Mouse (Mus musculus) limb, embryonic 14.5 days (tissue): ENCODE data around the gene Map2k7. TPM values are rescaled to one million over a fixed set of nuclear protein-coding genes. Genes with fewer than 3 reads are reported as not detected.

Experiments
- ATAC-seq: fragments of 200-750 bp; cut with Nextera tagmentation; 2 replicates; pipeline ENCODE4 v1.8.0; 2017; ENCODE audit warnings: low read depth, moderate number of reproducible peaks, moderate TSS enrichment; ENCODE audit not compliant: low FRiP score
- DNase-seq: peaks from one replicate; pipeline ENCODE4 v3.0.0-alpha.2; 2015; ENCODE audit warnings: low spot score
- H3K27ac ChIP-seq: fragments of 300-500 bp; sonication (generic); replicated peaks from 2 replicates; pipeline ENCODE4 v1.5.1; 2014; ENCODE audit warnings: low read depth, mild to moderate bottlenecking, low read length, moderate library complexity, mixed read lengths
- H3K27me3 ChIP-seq: fragments of 300-500 bp; sonication (generic); 2 replicates; pipeline ENCODE4 v1.6.1; 2014; ENCODE audit warnings: low read length, mixed read lengths; ENCODE audit not compliant: control insufficient read depth, insufficient read depth
- H3K36me3 ChIP-seq: fragments of 300-500 bp; sonication (generic); 2 replicates; pipeline ENCODE4 v1.6.1; 2014; ENCODE audit warnings: mild to moderate bottlenecking, low read length, moderate library complexity, mixed read lengths; ENCODE audit not compliant: control insufficient read depth, insufficient read depth
- H3K4me1 ChIP-seq: fragments of 300-500 bp; sonication (generic); 2 replicates; pipeline ENCODE4 v1.6.1; 2014; ENCODE audit warnings: antibody characterized with exemption, low read length, mixed read lengths; ENCODE audit not compliant: control insufficient read depth, insufficient read depth
- H3K4me2 ChIP-seq: fragments of 300-500 bp; sonication (generic); replicated peaks from 2 replicates; pipeline ENCODE4 v1.6.1; 2014; ENCODE audit warnings: low read depth, mild to moderate bottlenecking, low read length, moderate library complexity; ENCODE audit not compliant: severe bottlenecking
- H3K4me3 ChIP-seq: fragments of 300-500 bp; sonication (generic); replicated peaks from 2 replicates; pipeline ENCODE4 v1.5.1; 2014; ENCODE audit warnings: low read length
- H3K9ac ChIP-seq: fragments of 300-500 bp; sonication (generic); 2 replicates; pipeline ENCODE4 v1.6.1; 2014; ENCODE audit warnings: mild to moderate bottlenecking, low read depth, low read length, moderate library complexity; ENCODE audit not compliant: severe bottlenecking
- H3K9me3 ChIP-seq: fragments of 300-500 bp; sonication (generic); 2 replicates; pipeline ENCODE4 v1.6.1; 2016; ENCODE audit warnings: low read length; ENCODE audit not compliant: control insufficient read depth
- POLR2A ChIP-seq: fragments of 200-500 bp; IDR thresholded peaks from 2 replicates; pipeline ENCODE4 v1.8.0; 2012; ENCODE audit warnings: inconsistent platforms, mild to moderate bottlenecking, moderate library complexity, borderline replicate concordance; ENCODE audit not compliant: insufficient read depth, insufficient read length; ENCODE audit errors: extremely low read depth
- WGBS: fragments of 180-500 bp; shearing (Covaris S2); extraction: QIAGEN DNeasy Blood & Tissue Kit; methylation state at CpG from one replicate; pipeline ENCODE4 v1.1.7; 2014; 5-methylcytosine and 5-hydroxymethylcytosine counted together
- polyA plus RNA-seq, 2 experiments: library from polyadenylated mRNA; depleted of rRNA in 1 of 2; stranded (reverse) in 1 of 2; unstranded in 1 of 2; fragments of >200 nt; fragmentation: Nextera tagmentation in 1 of 2; extraction: Ambion mirVana in 1 of 2; gene quantifications; 2 replicates each; pipeline versions ENCODE4 v1.2.1 to v1.2.3; 2012 to 2014

Map2k7 gene
- polyA plus RNA-seq, 2 experiments, result 18.5 to 65.3 TPM

GRCm38 (mm10) chr8:4257350-4257749 is 18.8 kb downstream of the Map2k7 start:
- DNase-seq (no peak), ATAC-seq (no peak)
- peak overlapping the region; percentile 78; the same call in 1 of the 2 replicates for H3K9ac ChIP-seq
- no peak overlapping the region for H3K27ac ChIP-seq
- TF ChIP-seq POLR2A, result no peak
- WGBS, result 67% methylated on average over 4 of the region's 4 CpGs
- H3K9me3 ChIP-seq, result no peaks in the 10 kb centered on the region
- H3K36me3 ChIP-seq, result peaks cover 52% of the 10 kb centered on the region
- no peaks in the 10 kb centered on the region for H3K27me3 ChIP-seq
- 0 out of 2 replicates have a peak overlapping the region, but pooled peaks have one; percentile 84 for H3K4me3 ChIP-seq
- H3K4me1 ChIP-seq, result peaks cover 21% of the 10 kb centered on the region
- H3K4me2 ChIP-seq, result no peak overlapping the region

DNA sequence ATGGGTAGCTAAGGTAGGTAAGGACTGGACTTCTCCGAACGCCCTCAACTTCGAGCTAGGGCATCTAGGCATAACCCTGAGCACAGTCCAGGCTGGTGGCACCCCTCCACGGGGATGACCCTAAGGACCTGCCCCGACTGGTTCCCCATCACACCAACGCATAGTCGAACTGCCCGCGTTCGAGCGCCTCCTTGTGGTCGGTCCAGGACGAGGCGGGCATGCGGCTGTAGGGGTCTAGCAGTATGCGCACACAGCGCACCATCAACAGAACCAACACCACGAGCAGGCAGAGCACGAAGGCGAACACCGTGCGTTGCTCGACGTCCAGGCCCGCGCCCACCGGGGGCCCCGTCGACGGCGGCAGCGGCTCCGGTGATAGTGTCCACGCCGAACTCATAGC is 19.7 kb downstream of the Map2k7 start:
- Histone ChIP-seq H3K4me1 (peaks cover 21% of the 10 kb centered on the region), H3K4me3 (peak overlapping the region; percentile 84), H3K4me2 (peak overlapping the region; percentile 69), H3K27me3 (no peaks in the 10 kb centered on the region), H3K9ac (peak overlapping the region; percentile 78), H3K36me3 (peaks cover 61% of the 10 kb centered on the region), H3K9me3 (no peaks in the 10 kb centered on the region), H3K27ac (peak overlapping the region; percentile 77)
- ATAC-seq, result peak; percentile 58
- DNase-seq, result peak; percentile 68
- WGBS, result 4% methylated on average over 24 of the region's 35 CpGs
- no peak for TF ChIP-seq POLR2A

- peak overlapping the region; percentile 78 for H3K9ac ChIP-seq
- H3K27ac ChIP-seq, result peak overlapping the region; percentile 77
- H3K4me3 ChIP-seq, result peak overlapping the region; percentile 84
- peaks cover 20% of the 10 kb centered on the region for H3K4me1 ChIP-seq
- H3K9me3 ChIP-seq, result no peaks in the 10 kb centered on the region
- H3K27me3 ChIP-seq, result no peaks in the 10 kb centered on the region
- DNase-seq, result no peak
- peak overlapping the region; percentile 69 for H3K4me2 ChIP-seq
- WGBS, result 5% methylated on average over 23 of the region's 32 CpGs
- no peak for TF ChIP-seq POLR2A
- ATAC-seq, result peak; percentile 76
- H3K36me3 ChIP-seq, result peaks cover 66% of the 10 kb centered on the region
These were observed 20.1 kb downstream of the Map2k7 start for GRCm38 (mm10) chr8:4258678-4259077.

- Histone ChIP-seq H3K27ac (peak within 1 kb of the TSS; percentile 77), H3K9ac (peak within 1 kb of the TSS; percentile 78), H3K4me3 (peak within 1 kb of the TSS; percentile 84), H3K36me3 (peaks cover 70% of the 10 kb centered on the region), H3K4me1 (peaks cover 15% of the 10 kb centered on the region), H3K9me3 (no peaks in the 10 kb centered on the region), H3K4me2 (peak within 1 kb of the TSS; percentile 69), H3K27me3 (no peaks in the 10 kb centered on the region)
- ATAC-seq (peak; percentile 93), DNase-seq (peak; percentile 91)
- WGBS, result 4% methylated on average over 21 of the region's 33 CpGs
- TF ChIP-seq POLR2A, result 0 out of 2 replicates have a peak, but pooled peaks have one; percentile 21
These were observed 20.7 kb downstream of the Map2k7 start, which contains the start of gene Ctxn1 for GRCm38 (mm10) chr8:4259125-4259804. Ctxn1 (minus strand) TSS chr8:4259274.

- no peak for TF ChIP-seq POLR2A
- Histone ChIP-seq H3K4me2 (no peak overlapping the region), H3K27ac (no peak overlapping the region), H3K4me1 (peaks cover 15% of the 10 kb centered on the region), H3K4me3 (peak overlapping the region; percentile 84; the same call in 1 of the 2 replicates), H3K9me3 (no peaks in the 10 kb centered on the region), H3K27me3 (no peaks in the 10 kb centered on the region), H3K9ac (no peak overlapping the region; the same call in 1 of the 2 replicates), H3K36me3 (peaks cover 72% of the 10 kb centered on the region)
- ATAC-seq (no peak), DNase-seq (no peak)
- 78% methylated on average over 4 of the region's 4 CpGs for WGBS
These were observed 21.2 kb downstream of the Map2k7 start for GRCm38 (mm10) chr8:4259805-4260170.
